Mouse (Mus musculus) lung, adult 2 months (tissue): ENCODE measurements at regions not wholly inside any gene's neighbourhood (a gene's known extent, or its start where the extent isn't known, plus 50 kb on each side); places are given as distances from the start of the nearest gene placed in this dataset.

Experiments used
- CTCF ChIP-seq: fragments of 200-500 bp; IDR thresholded peaks from 2 replicates; pipeline ENCODE4 v1.5.1; 2011; ENCODE audit warnings: mild to moderate bottlenecking, low read length, control low read depth; ENCODE audit not compliant: insufficient read depth
- POLR2A ChIP-seq: fragments of 200-500 bp; IDR thresholded peaks from 2 replicates; pipeline ENCODE4 v1.6.1; 2011; ENCODE audit warnings: low read depth, mild to moderate bottlenecking, control low read depth, low read length, borderline replicate concordance; ENCODE audit errors: extremely low read depth

GRCm38 (mm10) chr14:61694796-61695195 lies 87.5 kb downstream of the Kcnrg start:
- TF ChIP-seq POLR2A (no peak), CTCF (no peak)
